Mouse (Mus musculus) stomach, postnatal 0 days (tissue): ENCODE data around the gene Nsmce1.

Source experiments
- CTCF ChIP-seq: IDR thresholded peaks from 2 replicates; pipeline ENCODE4 v1.5.1; 2016; ENCODE audit warnings: antibody characterized with exemption, low read depth, mild to moderate bottlenecking, moderate library complexity
- EP300 ChIP-seq: optimal IDR thresholded peaks from 2 replicates; pipeline ENCODE3; 2016; ENCODE audit warnings: antibody characterized with exemption

DNA sequence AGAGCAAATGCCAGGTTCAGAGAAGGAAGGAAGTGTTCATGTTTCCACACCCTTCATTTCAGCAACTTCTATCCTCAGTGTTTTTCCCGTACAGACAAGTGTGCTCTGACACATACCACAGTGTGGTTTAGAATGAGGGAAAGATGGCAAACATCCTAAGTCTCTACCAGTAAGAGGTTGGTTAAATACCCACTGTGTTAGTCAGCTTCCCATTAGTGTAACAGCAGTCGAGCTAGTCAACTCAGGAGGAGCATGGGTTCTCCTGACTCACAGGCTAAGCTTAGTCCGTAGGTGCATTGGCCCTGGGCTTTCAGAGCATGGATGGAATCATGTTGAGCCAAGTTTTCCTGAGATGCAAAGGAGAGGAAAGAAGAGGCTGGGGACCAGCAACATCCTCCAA is 48.0 kb upstream of the Nsmce1 start:
- TF ChIP-seq CTCF (no peak), EP300 (no peak)
